Mouse (Mus musculus): ENCODE data around the gene Nes. TPM values are rescaled to one million over a fixed set of nuclear protein-coding genes. Genes with fewer than 3 reads are reported as not detected.
A peak's percentile ranks its signal among the peaks of the same experiment; 100 is the strongest.

Gene Nes
- polyA plus RNA-seq, 1 experiment from 2014 or later, result 22.2 TPM

- Histone ChIP-seq H3K27me3 (replicated peaks; ENCODE audit: insufficient read depth, low read length) (peaks cover 14% of the 10 kb centered on the region; the same call in 1 of the 2 replicates), H3K9me3 (ENCODE audit: low read length) (no peaks in the 10 kb centered on the region), H3K9ac (replicated peaks; ENCODE audit: low read depth) (no peak overlapping the region), H3K4me2 (replicated peaks; ENCODE audit: low read depth, low read length) (no peak overlapping the region), H3K4me3 (ENCODE audit: low read depth, low read length) (no peak overlapping the region), H3K27ac (ENCODE audit: low read length) (no peak overlapping the region), H3K4me1 (ENCODE audit: insufficient read depth, low read depth, low read length) (peaks cover 18% of the 10 kb centered on the region), H3K36me3 (ENCODE audit: insufficient read depth, low read length) (no peaks in the 10 kb centered on the region; the same call in 1 of the 2 replicates)
- ATAC-seq (peak; percentile 42; the same call in 1 of the 2 replicates), DNase-seq (ENCODE audit: low spot score) (no peak)
- 21% methylated on average over 4 of the region's 4 CpGs for WGBS
- TF ChIP-seq CTCF (IDR thresholded peaks at IDR 0.05) (no peak), EP300 (IDR thresholded peaks at IDR 0.05) (no peak)
Observed at GRCm38 (mm10) chr3:87944838-87945600, 25.9 kb upstream of the Nes start.

GRCm38 (mm10) chr3:87945781-87946540, 24.9 kb upstream of the Nes start:
- no peak overlapping the region for H3K9ac ChIP-seq (replicated peaks; ENCODE audit: low read depth)
- H3K27me3 ChIP-seq (replicated peaks; ENCODE audit: insufficient read depth, low read length), result peaks cover 14% of the 10 kb centered on the region; the same call in 1 of the 2 replicates
- DNase-seq (ENCODE audit: low spot score) (no peak), ATAC-seq (no peak)
- H3K9me3 ChIP-seq (ENCODE audit: low read length), result no peaks in the 10 kb centered on the region
- H3K4me1 ChIP-seq (ENCODE audit: insufficient read depth, low read depth, low read length), result peaks cover 18% of the 10 kb centered on the region
- no peaks in the 10 kb centered on the region for H3K36me3 ChIP-seq (ENCODE audit: insufficient read depth, low read length)
- H3K4me3 ChIP-seq (ENCODE audit: low read depth, low read length), result no peak overlapping the region
- H3K27ac ChIP-seq (ENCODE audit: low read length), result no peak overlapping the region
- 40% methylated on average over 12 of the region's 12 CpGs for WGBS
- no peak overlapping the region for H3K4me2 ChIP-seq (replicated peaks; ENCODE audit: low read depth, low read length)
- TF ChIP-seq EP300 (IDR thresholded peaks at IDR 0.05), result no peak
- TF ChIP-seq CTCF (IDR thresholded peaks at IDR 0.05), result no peak

- WGBS, result 38% methylated on average over 1 of the region's 1 CpGs
- Histone ChIP-seq H3K9me3 (ENCODE audit: low read length) (no peaks in the 10 kb centered on the region), H3K27ac (ENCODE audit: low read length) (no peak overlapping the region), H3K36me3 (ENCODE audit: insufficient read depth, low read length) (no peaks in the 10 kb centered on the region), H3K4me3 (ENCODE audit: low read depth, low read length) (no peak overlapping the region), H3K9ac (replicated peaks; ENCODE audit: low read depth) (no peak overlapping the region), H3K4me1 (ENCODE audit: insufficient read depth, low read depth, low read length) (peaks cover 18% of the 10 kb centered on the region), H3K27me3 (replicated peaks; ENCODE audit: insufficient read depth, low read length) (peaks cover 14% of the 10 kb centered on the region; the same call in 1 of the 2 replicates), H3K4me2 (replicated peaks; ENCODE audit: low read depth, low read length) (no peak overlapping the region)
- no peak for DNase-seq (ENCODE audit: low spot score)
- TF ChIP-seq CTCF (IDR thresholded peaks at IDR 0.05) (no peak), EP300 (IDR thresholded peaks at IDR 0.05) (no peak)
- ATAC-seq, result no peak
Observed at GRCm38 (mm10) chr3:87946541-87946860, 24.4 kb upstream of the Nes start.

- Histone ChIP-seq H3K36me3 (ENCODE audit: insufficient read depth, low read length) (no peaks in the 10 kb centered on the region), H3K4me3 (ENCODE audit: low read depth, low read length) (0 out of 2 replicates have a peak overlapping the region, but pooled peaks have one; percentile 5), H3K27me3 (replicated peaks; ENCODE audit: insufficient read depth, low read length) (peaks cover 14% of the 10 kb centered on the region; the same call in 1 of the 2 replicates), H3K27ac (ENCODE audit: low read length) (no peak overlapping the region), H3K4me1 (ENCODE audit: insufficient read depth, low read depth, low read length) (peaks cover 18% of the 10 kb centered on the region), H3K9me3 (ENCODE audit: low read length) (no peaks in the 10 kb centered on the region), H3K4me2 (replicated peaks; ENCODE audit: low read depth, low read length) (peak overlapping the region; percentile 44), H3K9ac (replicated peaks; ENCODE audit: low read depth) (no peak overlapping the region)
- TF ChIP-seq EP300 (IDR thresholded peaks at IDR 0.05), result no peak
- no peak for TF ChIP-seq CTCF (IDR thresholded peaks at IDR 0.05)
- 7% methylated on average over 26 of the region's 26 CpGs for WGBS
- DNase-seq (ENCODE audit: low spot score) (no peak), ATAC-seq (no peak)
Observed at GRCm38 (mm10) chr3:87947056-87947810, 23.6 kb upstream of the Nes start.

- no peak for DNase-seq (ENCODE audit: low spot score)
Observed at GRCm38 (mm10) chr3:87947811-87948199, 23.1 kb upstream of the Nes start.

More at GRCm38 (mm10) chr3:87947811-87948199, 23.1 kb upstream of the Nes start:
- ATAC-seq, result no peak
- under 1% methylated on average over 13 of the region's 17 CpGs for WGBS
- Histone ChIP-seq H3K4me3 (ENCODE audit: low read depth, low read length) (0 out of 2 replicates have a peak overlapping the region, but pooled peaks have one; percentile 5), H3K4me1 (ENCODE audit: insufficient read depth, low read depth, low read length) (peaks cover 18% of the 10 kb centered on the region), H3K36me3 (ENCODE audit: insufficient read depth, low read length) (no peaks in the 10 kb centered on the region), H3K9ac (replicated peaks; ENCODE audit: low read depth) (no peak overlapping the region), H3K4me2 (replicated peaks; ENCODE audit: low read depth, low read length) (peak overlapping the region; percentile 44), H3K27me3 (replicated peaks; ENCODE audit: insufficient read depth, low read length) (peaks cover 14% of the 10 kb centered on the region; the same call in 1 of the 2 replicates), H3K27ac (ENCODE audit: low read length) (no peak overlapping the region), H3K9me3 (ENCODE audit: low read length) (no peaks in the 10 kb centered on the region)
- TF ChIP-seq CTCF (IDR thresholded peaks at IDR 0.05), result no peak
- TF ChIP-seq EP300 (IDR thresholded peaks at IDR 0.05), result no peak
